Mouse (Mus musculus) hindbrain, embryonic 12.5 days (tissue): ENCODE measurements around the gene Ang2. TPM values are rescaled to one million over a fixed set of nuclear protein-coding genes. Genes with fewer than 3 reads are reported as not detected.

Source experiments
- ATAC-seq: fragments of 200-750 bp; cut with Nextera tagmentation; 2 replicates; pipeline ENCODE4 v1.8.0; 2017; ENCODE audit warnings: moderate TSS enrichment; ENCODE audit not compliant: low FRiP score
- H3K27ac ChIP-seq: fragments of 300-500 bp; sonication (generic); 2 replicates; pipeline ENCODE4 v1.5.1; 2016; ENCODE audit warnings: mild to moderate bottlenecking
- H3K27me3 ChIP-seq: fragments of 300-500 bp; sonication (generic); 2 replicates; pipeline ENCODE4 v1.6.1; 2016; ENCODE audit warnings: mild to moderate bottlenecking
- H3K36me3 ChIP-seq: fragments of 300-500 bp; sonication (generic); 2 replicates; pipeline ENCODE4 v1.6.1; 2016; ENCODE audit warnings: mild to moderate bottlenecking
- H3K4me1 ChIP-seq: fragments of 300-500 bp; sonication (generic); 2 replicates; pipeline ENCODE4 v1.6.1; 2016
- H3K4me2 ChIP-seq: fragments of 300-500 bp; sonication (generic); replicated peaks from 2 replicates; pipeline ENCODE4 v1.6.1; 2016; ENCODE audit warnings: mild to moderate bottlenecking
- H3K4me3 ChIP-seq: fragments of 300-500 bp; sonication (generic); 2 replicates; pipeline ENCODE4 v1.5.1; 2016; ENCODE audit warnings: mild to moderate bottlenecking
- H3K9ac ChIP-seq: fragments of 300-500 bp; sonication (generic); 2 replicates; pipeline ENCODE4 v1.6.1; 2016; ENCODE audit warnings: mild to moderate bottlenecking, moderate library complexity
- H3K9me3 ChIP-seq: fragments of 300-500 bp; sonication (generic); replicated peaks from 2 replicates; pipeline ENCODE4 v1.6.1; 2016; ENCODE audit warnings: mild to moderate bottlenecking
- WGBS: fragments of 180-500 bp; shearing (Covaris S2); methylation state at CpG from one replicate; pipeline ENCODE4 v1.1.7; 2016; 5-methylcytosine and 5-hydroxymethylcytosine counted together
- polyA plus RNA-seq: library from polyadenylated mRNA; unstranded; fragments of >200 nt; fragmentation: Nextera tagmentation; extraction: Ambion mirVana; gene quantifications from 2 replicates; pipeline ENCODE4 v1.2.1, GENCODE M21; 2016

Gene Ang2
- polyA plus RNA-seq, 1 experiment from 2014 or later, result not detected

- 32% methylated on average over 2 of the region's 2 CpGs for WGBS
- Histone ChIP-seq H3K27ac (no peak within 1 kb of the TSS), H3K27me3 (no peaks in the 10 kb centered on the region), H3K9me3 (no peaks in the 10 kb centered on the region), H3K9ac (no peak within 1 kb of the TSS), H3K4me2 (no peak within 1 kb of the TSS), H3K4me1 (0 out of 2 replicates have a peak, but pooled peaks cover 3% of the 10 kb centered on the region), H3K4me3 (no peak within 1 kb of the TSS), H3K36me3 (no peaks in the 10 kb centered on the region)
- ATAC-seq, result no peak
These were observed 52.3 kb downstream of the Ang2 start, which contains the start of gene Rnase1 for GRCm38 (mm10) chr14:51146685-51147084. Gene Rnase1, minus strand, starts transcription at chr14:51146785.

- ATAC-seq, result no peak
- Histone ChIP-seq H3K9ac (no peak overlapping the region), H3K9me3 (no peaks in the 10 kb centered on the region), H3K4me1 (0 out of 2 replicates have a peak, but pooled peaks cover 3% of the 10 kb centered on the region), H3K27me3 (no peaks in the 10 kb centered on the region), H3K4me2 (no peak overlapping the region), H3K36me3 (no peaks in the 10 kb centered on the region), H3K4me3 (no peak overlapping the region), H3K27ac (no peak overlapping the region)
- WGBS, result 85% methylated on average over 6 of the region's 6 CpGs
These were observed 53.4 kb downstream of the Ang2 start for GRCm38 (mm10) chr14:51145521-51145920.

Other genes with a start within 250 kb of the Ang2 start
- 0.50 and 0.59 TPM in 2 replicates for gene Pnp2, start 243.2 kb downstream of the Ang2 start, polyA plus RNA-seq
- gene Rnase10, start 191.4 kb downstream of the Ang2 start, polyA plus RNA-seq, result not detected in 2 replicates
- not detected in 2 replicates for gene Rnase9, start 157.3 kb downstream of the Ang2 start, polyA plus RNA-seq
- gene Rnase11, start 149.0 kb downstream of the Ang2 start, polyA plus RNA-seq, result not detected in 2 replicates
- gene Rnase12, start 141.5 kb downstream of the Ang2 start, polyA plus RNA-seq, result not detected in 2 replicates
- not detected in 2 replicates for gene Olfr750, start 124.7 kb downstream of the Ang2 start, polyA plus RNA-seq
- gene Rnase4, start 108.1 kb downstream of the Ang2 start, polyA plus RNA-seq, result 17.8 and 18.7 TPM in 2 replicates
- 3.7 and 4.4 TPM in 2 replicates for gene Ang, start 108.0 kb downstream of the Ang2 start, polyA plus RNA-seq
- gene Eddm3b, start 84.7 kb downstream of the Ang2 start, polyA plus RNA-seq, result not detected in 2 replicates
- 0.46 TPM in 1 of 2 replicates, not detected in the other for gene Rnase6, start 75.2 kb downstream of the Ang2 start, polyA plus RNA-seq
- gene Rnase1, start 52.4 kb downstream of the Ang2 start, polyA plus RNA-seq, result 0.72 TPM in 1 of 2 replicates, not detected in the other
- not detected in 2 replicates for gene Rnase2b, start 36.9 kb downstream of the Ang2 start, polyA plus RNA-seq
- not detected in 2 replicates for gene Ear14, start 4.2 kb upstream of the Ang2 start, polyA plus RNA-seq
- not detected in 2 replicates for gene Rnase2a, start 57.0 kb upstream of the Ang2 start, polyA plus RNA-seq
- not detected in 2 replicates for gene Gm7247, start 162.6 kb upstream of the Ang2 start, polyA plus RNA-seq
- not detected in 2 replicates for gene Vmn2r88, start 211.7 kb upstream of the Ang2 start, polyA plus RNA-seq